Mouse (Mus musculus) liver, postnatal 0 days (tissue): ENCODE measurements at regions not wholly inside any gene's neighbourhood (a gene's known extent, or its start where the extent isn't known, plus 50 kb on each side); places are given as distances from the start of the nearest gene placed in this dataset.

Experiments used
- ATAC-seq: fragments of 200-750 bp; cut with Nextera tagmentation; 2 replicates; pipeline ENCODE4 v1.8.0; 2017; ENCODE audit warnings: mild to moderate bottlenecking, moderate library complexity
- DNase-seq: peaks from one replicate; pipeline ENCODE4 v3.0.0-alpha.2; 2016
- H3K27ac ChIP-seq: fragments of 300-500 bp; sonication (generic); 2 replicates; pipeline ENCODE4 v1.5.1; 2014; ENCODE audit warnings: antibody characterized with exemption, moderate library complexity, mild to moderate bottlenecking, low read depth
- H3K27me3 ChIP-seq: fragments of 300-500 bp; sonication (generic); 2 replicates; pipeline ENCODE4 v1.6.1; 2014; ENCODE audit warnings: low read length, control low read depth, mixed read lengths; ENCODE audit not compliant: insufficient read depth
- H3K36me3 ChIP-seq: fragments of 300-500 bp; sonication (generic); replicated peaks from 2 replicates; pipeline ENCODE4 v1.6.1; 2014; ENCODE audit warnings: mild to moderate bottlenecking, control low read depth, low read length, moderate library complexity, mixed read lengths; ENCODE audit not compliant: insufficient read depth
- H3K4me1 ChIP-seq: fragments of 300-500 bp; sonication (generic); 2 replicates; pipeline ENCODE4 v1.6.1; 2014; ENCODE audit warnings: antibody characterized with exemption, mild to moderate bottlenecking, control low read depth; ENCODE audit not compliant: insufficient read depth
- H3K4me2 ChIP-seq: fragments of 300-500 bp; sonication (generic); 2 replicates; pipeline ENCODE4 v1.6.1; 2014; ENCODE audit warnings: low read depth, mild to moderate bottlenecking, low read length, moderate library complexity, mixed read lengths
- H3K4me3 ChIP-seq: fragments of 300-500 bp; sonication (generic); 2 replicates; pipeline ENCODE4 v1.5.1; 2014; ENCODE audit warnings: low read depth, low read length
- H3K9ac ChIP-seq: fragments of 300-500 bp; sonication (generic); replicated peaks from 2 replicates; pipeline ENCODE4 v1.6.1; 2014; ENCODE audit warnings: mild to moderate bottlenecking, moderate library complexity
- H3K9me3 ChIP-seq: fragments of 300-500 bp; sonication (generic); 2 replicates; pipeline ENCODE4 v1.6.1; 2016; ENCODE audit warnings: mild to moderate bottlenecking, control low read depth, low read length, mixed read lengths
- CTCF ChIP-seq: sonication (generic); IDR thresholded peaks from 2 replicates; pipeline ENCODE4 v1.5.1; 2016; ENCODE audit warnings: antibody characterized with exemption, low read depth
- EP300 ChIP-seq: IDR thresholded peaks from 2 replicates; pipeline ENCODE4 v1.6.1; 2016; ENCODE audit warnings: antibody characterized with exemption, low read depth, mild to moderate bottlenecking
- WGBS: fragments of 180-500 bp; shearing (Covaris S2); extraction: QIAGEN DNeasy Blood & Tissue Kit; methylation state at CpG from one replicate; pipeline ENCODE4 v1.1.7; 2014; ENCODE audit not compliant: insufficient replicate concordance; 5-methylcytosine and 5-hydroxymethylcytosine counted together

DNA sequence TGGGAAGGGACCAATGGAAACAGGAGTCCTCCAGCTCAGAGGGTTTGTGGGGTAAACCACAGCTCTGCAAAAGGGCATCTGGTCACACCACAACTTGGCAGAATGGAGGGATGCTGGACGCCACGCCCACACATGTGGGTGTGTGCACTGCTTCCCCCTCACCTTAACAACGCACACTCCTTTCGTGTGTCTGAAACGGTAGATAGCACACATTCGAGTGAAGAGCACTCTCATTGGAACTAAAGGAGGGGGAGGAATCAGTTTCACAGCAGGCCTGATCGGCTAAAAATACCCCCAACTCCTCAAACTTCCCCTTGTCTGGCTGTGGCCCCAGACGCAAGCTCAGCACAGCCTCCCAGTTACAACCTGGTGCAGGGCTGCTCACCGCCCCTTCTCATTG is 118.3 kb upstream of the Klf14 start:
- Histone ChIP-seq H3K9ac (peak overlapping the region; percentile 7; the same call in 1 of the 2 replicates), H3K4me1 (peaks cover 6% of the 10 kb centered on the region), H3K9me3 (no peaks in the 10 kb centered on the region), H3K4me3 (no peak overlapping the region), H3K36me3 (peaks cover 5% of the 10 kb centered on the region; the same call in 1 of the 2 replicates), H3K27me3 (no peaks in the 10 kb centered on the region), H3K4me2 (no peak overlapping the region), H3K27ac (no peak overlapping the region)
- ATAC-seq: no peak
- no peak for DNase-seq
- no peak for TF ChIP-seq EP300
- TF ChIP-seq CTCF: no peak
- WGBS: 49% methylated on average over 9 of the region's 9 CpGs

DNA sequence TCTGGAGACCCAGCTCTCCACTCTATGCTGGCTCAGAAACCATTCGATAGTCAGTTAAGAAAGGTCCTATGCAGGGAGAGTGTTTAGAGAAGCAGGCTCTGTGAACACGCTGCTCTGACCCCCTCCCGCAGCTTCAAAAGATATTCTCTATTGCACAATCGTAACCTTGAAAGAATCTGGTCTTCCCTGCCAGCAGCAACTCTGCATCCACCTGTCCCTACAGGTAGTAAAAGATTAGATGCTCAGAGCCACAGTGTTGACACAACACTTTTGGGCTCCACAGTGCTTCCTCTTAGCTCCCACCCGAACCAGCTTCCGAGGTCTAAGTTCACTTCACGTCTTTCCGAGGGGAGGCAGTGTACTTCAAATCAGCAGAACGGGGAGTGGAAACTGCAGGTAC is 118.9 kb upstream of the Klf14 start:
- no peak for TF ChIP-seq CTCF
- no peak for TF ChIP-seq EP300
- Histone ChIP-seq H3K4me3 (no peak overlapping the region), H3K27ac (no peak overlapping the region), H3K4me1 (peaks cover 6% of the 10 kb centered on the region), H3K27me3 (no peaks in the 10 kb centered on the region), H3K36me3 (peaks cover 8% of the 10 kb centered on the region; the same call in 1 of the 2 replicates), H3K9me3 (no peaks in the 10 kb centered on the region), H3K9ac (no peak overlapping the region), H3K4me2 (no peak overlapping the region)
- ATAC-seq: no peak
- 50% methylated on average over 9 of the region's 9 CpGs for WGBS
- no peak for DNase-seq

DNA sequence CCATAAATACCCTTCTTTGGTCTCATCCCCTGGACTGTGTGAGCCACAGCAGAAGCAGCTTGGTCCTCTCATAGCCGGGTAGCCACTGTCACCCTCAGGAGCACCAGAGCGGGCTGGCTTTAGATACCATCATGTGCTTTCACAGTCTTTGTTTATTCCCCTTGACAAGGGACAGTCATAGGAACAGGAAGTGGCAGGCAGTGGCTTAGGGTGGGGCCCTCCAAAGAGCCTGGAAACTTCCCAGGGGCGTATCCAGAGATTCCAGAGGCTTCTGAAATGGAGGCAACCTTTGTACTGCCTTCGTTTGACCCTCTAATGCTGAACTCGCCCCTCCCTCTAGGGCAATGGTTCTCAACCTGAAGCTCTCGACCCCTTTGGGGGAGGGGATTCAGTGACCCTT is 119.5 kb upstream of the Klf14 start:
- Histone ChIP-seq H3K27ac (no peak overlapping the region), H3K4me2 (no peak overlapping the region), H3K9me3 (no peaks in the 10 kb centered on the region), H3K4me3 (no peak overlapping the region), H3K36me3 (peaks cover 8% of the 10 kb centered on the region; the same call in 1 of the 2 replicates), H3K27me3 (no peaks in the 10 kb centered on the region), H3K9ac (no peak overlapping the region), H3K4me1 (peaks cover 6% of the 10 kb centered on the region)
- TF ChIP-seq CTCF (no peak), EP300 (no peak)
- DNase-seq (no peak), ATAC-seq (no peak)
- 47% methylated on average over 6 of the region's 6 CpGs for WGBS

DNA sequence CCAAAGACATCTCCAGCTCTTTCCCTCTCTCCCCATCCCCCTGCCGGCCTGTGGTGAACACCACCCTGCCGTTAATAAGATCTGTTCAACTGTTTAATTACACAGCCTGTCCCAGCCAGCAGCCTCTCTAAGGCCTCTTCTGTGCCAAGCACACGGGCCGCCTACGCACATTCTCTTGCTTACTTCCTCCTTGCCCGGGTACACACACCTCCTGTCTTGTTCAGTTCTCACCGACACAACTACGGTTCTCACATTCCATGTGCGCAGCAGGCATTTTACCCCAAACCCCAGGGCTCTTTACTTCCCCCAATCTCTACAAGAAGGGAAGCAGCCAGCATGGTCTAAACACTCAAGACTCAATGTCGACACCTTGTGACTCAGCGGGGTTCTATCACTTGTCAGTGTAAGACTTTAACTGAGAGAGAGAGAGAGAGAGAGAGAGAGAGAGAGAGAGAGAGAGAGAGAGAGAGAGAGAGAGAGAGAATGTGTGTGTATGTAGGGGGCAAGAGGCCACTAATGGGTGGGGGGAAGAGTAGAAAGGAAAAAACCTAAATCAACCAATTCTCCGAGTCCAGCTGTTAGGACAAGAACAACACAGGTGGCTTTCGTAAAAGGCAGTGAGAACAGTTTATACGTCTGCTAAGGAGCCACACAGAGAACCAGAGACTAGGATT is 120.8 kb upstream of the Klf14 start:
- no peak overlapping the region for H3K4me3 ChIP-seq
- peaks cover 6% of the 10 kb centered on the region for H3K4me1 ChIP-seq
- H3K27ac ChIP-seq: peak overlapping the region; percentile 30; the same call in 1 of the 2 replicates
- H3K9me3 ChIP-seq: no peaks in the 10 kb centered on the region
- DNase-seq (peak; percentile 34), ATAC-seq (peak; percentile 35)
- peaks cover 5% of the 10 kb centered on the region; the same call in 1 of the 2 replicates for H3K36me3 ChIP-seq
- no peak overlapping the region for H3K9ac ChIP-seq
- 58% methylated on average over 14 of the region's 14 CpGs for WGBS
- H3K27me3 ChIP-seq: no peaks in the 10 kb centered on the region
- H3K4me2 ChIP-seq: no peak overlapping the region
- TF ChIP-seq EP300: no peak
- TF ChIP-seq CTCF: no peak

DNA sequence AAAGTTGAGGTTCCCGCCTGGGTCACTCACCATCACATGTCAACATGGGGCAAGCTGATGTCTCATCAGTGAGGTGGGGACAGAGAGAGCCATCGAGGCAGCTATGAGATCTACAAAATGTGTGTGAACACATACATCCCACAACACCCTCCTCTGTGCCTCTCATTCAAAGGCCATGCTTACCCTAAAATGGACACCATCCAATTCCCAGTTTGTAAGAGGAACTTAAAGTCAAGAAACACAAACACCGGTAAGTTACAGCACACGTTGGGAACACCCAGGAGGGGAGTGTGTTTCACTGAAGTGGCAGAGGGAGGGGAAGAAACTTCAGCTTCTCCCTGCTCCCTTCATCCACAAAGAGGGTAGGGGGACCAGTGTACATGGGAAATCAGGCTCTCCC is 121.4 kb upstream of the Klf14 start:
- WGBS: 80% methylated on average over 4 of the region's 4 CpGs
- Histone ChIP-seq H3K27me3 (no peaks in the 10 kb centered on the region), H3K4me2 (no peak overlapping the region), H3K9ac (no peak overlapping the region), H3K4me3 (no peak overlapping the region), H3K36me3 (0 out of 2 replicates have a peak, but pooled peaks cover 4% of the 10 kb centered on the region), H3K4me1 (peaks cover 6% of the 10 kb centered on the region), H3K27ac (0 out of 2 replicates have a peak overlapping the region, but pooled peaks have one; percentile 40), H3K9me3 (no peaks in the 10 kb centered on the region)
- ATAC-seq (no peak), DNase-seq (no peak)
- TF ChIP-seq CTCF (no peak), EP300 (no peak)

DNA sequence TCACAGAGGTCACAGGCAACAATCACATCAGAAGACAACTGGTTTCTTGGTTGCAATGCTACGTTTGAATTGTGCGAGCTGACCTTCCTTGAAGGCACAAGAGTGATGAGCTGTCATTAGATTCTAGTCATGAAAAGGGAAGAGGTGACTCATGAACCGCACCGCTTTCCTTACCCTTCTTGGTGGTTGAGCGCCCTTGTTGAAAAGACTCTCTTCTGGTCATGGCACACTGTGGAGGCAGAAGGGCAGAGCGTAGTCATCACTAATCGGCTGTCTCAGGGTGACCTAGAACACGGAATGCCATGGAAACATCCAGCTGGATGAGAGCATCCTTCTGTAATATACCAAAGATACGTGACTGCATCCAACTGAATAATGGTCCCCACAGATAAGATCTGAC is 121.8 kb upstream of the Klf14 start:
- Histone ChIP-seq H3K9ac (no peak overlapping the region), H3K4me2 (no peak overlapping the region), H3K36me3 (0 out of 2 replicates have a peak, but pooled peaks cover 4% of the 10 kb centered on the region), H3K9me3 (no peaks in the 10 kb centered on the region), H3K4me3 (no peak overlapping the region), H3K4me1 (peaks cover 6% of the 10 kb centered on the region), H3K27ac (0 out of 2 replicates have a peak overlapping the region, but pooled peaks have one; percentile 40), H3K27me3 (no peaks in the 10 kb centered on the region)
- 82% methylated on average over 9 of the region's 9 CpGs for WGBS
- TF ChIP-seq CTCF (no peak), EP300 (no peak)
- no peak for ATAC-seq
- DNase-seq: no peak
